Mouse (Mus musculus) testis, postnatal 10 days (tissue): ENCODE results near the gene Myh9.

ENCODE experiments used
- DNase-seq: peaks from one replicate; pipeline ENCODE4 v3.0.0; 2021; ENCODE audit warnings: low spot score

Gene Myh9

GRCm38 (mm10) chr15:77842047-77842843 lies at the start of gene Myh9:
Myh9 (minus strand) TSS chr15:77842175.
- peak; percentile 99 for DNase-seq

- no peak for DNase-seq
These were observed 49.8 kb upstream of the Myh9 start for GRCm38 (mm10) chr15:77891766-77892165.

DNA sequence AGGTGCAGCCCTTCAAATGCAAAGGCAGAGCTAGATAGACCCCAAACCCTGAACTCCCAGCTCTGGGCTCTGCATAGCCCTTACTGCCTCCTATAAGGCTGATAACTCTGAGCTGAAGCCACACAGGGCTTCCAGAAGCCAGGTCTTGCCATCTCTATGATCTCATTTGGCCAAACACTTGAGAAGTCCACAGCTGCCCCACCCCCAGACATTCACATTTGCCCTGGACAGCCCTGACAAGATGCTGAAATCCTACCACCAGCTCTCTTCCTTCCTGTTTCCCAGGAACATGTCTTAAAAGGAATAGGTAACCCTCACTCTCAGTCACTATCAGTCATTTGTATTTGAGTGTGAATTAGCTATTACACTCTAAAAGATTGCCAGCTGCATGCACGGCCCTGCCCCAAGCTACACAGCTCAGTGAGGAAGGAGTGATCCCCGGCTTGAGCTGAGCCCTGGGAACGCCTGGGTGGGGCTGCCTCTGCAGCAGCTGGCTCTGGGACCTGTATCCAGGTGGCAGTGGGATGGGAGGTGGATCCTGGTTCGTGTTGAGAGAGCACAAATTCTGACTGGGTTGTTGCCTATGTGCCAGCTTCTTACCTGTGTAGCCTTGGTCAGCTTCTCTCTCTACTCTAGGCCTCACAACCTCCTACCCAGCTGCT lies 47.9 kb upstream of the Myh9 start:
- DNase-seq: no peak

- no peak for DNase-seq
These were observed 46.3 kb upstream of the Myh9 start for GRCm38 (mm10) chr15:77888286-77888685.

- no peak for DNase-seq
These were observed 45.1 kb upstream of the Myh9 start for GRCm38 (mm10) chr15:77887093-77887488.

DNA sequence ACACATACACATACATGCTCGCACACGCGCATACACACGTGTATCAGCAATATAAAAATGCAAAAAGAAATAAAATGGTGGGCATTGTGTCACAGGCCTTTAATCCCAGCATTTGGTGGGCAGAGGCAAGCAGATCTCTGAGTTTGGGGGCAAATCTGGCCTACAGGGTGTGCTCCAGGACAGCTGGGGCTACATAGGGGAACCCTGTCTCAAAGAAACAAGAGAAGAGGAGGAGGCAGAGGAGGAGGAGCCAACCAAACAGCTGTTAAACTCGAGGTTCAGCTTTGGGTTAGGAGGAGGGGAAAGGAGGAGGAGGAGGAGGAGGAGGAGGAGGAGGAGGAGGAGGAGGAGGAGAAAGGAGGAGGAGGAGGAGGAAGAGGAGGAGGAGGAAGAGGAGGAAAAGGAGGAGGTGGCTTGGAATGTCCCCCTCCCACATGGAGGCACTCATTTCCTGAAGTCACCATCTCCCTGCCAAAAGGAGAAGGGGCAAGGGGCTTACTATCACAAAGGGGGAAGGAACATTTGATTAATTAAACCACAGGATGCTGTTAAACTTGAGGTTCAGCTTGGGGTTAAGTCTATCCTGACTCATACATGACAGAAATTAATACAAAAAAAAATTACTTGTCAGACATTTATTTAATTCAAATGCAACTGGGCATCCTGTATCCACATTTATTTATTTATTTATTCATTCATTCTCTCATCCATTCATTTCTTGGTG lies 44.6 kb upstream of the Myh9 start:
- DNase-seq: no peak

- DNase-seq: no peak
These were observed 44.0 kb upstream of the Myh9 start for GRCm38 (mm10) chr15:77885945-77886344.

DNA sequence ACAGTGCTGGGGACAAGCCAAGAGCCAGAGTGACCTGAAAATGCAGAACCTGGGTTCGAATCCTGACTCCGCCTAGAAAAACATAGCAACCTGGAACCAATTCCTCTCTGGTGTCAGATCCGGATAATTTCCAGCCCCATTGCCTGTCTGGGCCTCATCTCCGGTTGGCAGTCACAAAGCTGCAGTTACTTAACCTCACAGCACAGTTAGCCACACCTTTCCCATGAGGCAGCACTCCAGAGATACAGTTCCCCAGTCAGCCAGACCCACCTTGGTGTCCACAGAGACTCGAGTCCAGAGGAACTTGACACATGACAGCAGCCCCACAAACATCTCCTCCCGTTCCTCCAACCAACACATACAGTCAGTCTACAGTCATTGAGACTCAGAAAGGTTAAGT lies 43.2 kb upstream of the Myh9 start:
- no peak for DNase-seq

- DNase-seq: no peak
These were observed 41.7 kb upstream of the Myh9 start for GRCm38 (mm10) chr15:77883697-77884010.

DNA sequence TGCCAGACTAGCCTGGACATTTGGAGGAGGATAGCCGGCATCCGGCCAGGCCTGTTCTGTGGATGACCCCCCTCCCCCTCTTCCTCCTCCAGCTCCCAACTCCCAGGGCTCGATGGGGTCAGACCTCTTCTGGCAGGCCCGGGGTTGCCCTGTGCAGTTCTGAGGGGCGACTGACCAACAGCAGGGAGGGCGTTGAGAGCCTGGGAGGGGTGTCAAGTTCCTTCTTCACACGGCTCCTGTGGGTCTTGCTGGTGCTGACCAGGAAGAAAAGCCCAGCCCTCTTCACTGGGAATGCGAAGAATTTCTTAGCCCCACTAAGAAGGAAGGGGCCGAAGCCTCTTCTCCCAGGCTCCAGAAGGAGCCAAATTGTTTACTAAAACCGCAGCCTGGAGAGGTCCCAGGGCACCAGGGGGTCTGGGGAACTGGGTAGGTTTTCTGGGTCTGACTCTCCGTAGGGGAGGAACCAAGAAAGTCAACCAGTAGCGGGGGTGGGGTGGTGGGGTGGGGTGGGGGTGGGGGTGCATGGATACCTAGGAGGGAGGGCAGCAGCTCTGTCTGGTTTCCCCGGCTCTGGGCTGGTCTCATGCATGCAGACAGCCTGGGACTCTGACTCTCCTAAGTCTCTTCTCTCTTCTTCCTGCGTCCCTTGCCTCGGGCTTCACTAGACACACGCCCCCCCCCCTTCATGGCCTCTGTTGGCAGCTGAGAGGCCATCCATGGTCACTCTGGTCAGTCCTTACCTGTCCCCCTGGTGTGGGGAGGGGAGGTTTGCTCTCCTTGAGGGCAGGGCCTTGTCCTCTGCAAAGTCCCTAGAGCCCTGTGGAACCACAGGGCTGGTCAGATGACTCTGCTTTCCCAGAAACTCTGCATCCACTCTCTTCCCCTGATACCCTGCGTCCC lies 41.1 kb upstream of the Myh9 start:
- peak; percentile 74 for DNase-seq

DNA sequence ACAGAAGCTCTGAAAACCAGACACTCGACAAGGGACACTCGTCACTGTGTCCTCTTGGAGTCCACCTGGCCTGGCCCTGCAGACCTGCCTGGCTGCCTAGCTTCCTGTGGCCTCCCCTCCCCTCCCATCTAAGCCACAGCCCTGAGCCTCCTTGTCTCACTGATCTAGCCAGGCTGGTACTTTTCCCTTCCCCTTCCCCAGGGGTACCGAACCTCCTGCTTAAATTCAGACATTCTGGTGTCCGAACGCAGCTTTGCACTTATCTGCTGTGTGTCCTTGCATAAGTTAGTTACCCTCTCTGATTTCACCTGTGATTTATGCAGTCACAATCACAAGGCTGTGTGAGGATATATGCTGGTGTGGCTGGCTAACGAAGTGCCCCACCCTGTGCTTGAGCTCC lies 40.3 kb upstream of the Myh9 start:
- no peak for DNase-seq

DNA sequence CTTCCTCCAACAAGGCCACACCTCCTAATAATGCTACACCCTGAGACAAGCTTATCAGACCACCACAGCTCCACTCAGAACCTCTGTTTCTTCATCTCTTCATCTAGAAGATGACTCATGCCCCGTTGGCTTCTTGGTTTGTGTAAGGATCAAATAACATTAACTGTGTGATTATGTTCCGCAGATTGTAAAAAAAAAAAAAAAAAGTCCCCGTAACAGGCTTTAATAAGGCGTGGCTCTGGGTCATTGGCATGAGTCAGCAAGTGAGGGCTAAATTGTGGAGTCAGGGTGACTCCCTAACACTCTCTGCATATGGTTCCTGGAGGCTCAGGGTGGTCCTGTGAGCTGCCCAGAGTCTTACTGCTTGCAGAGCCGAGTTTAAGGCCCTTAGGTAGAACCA lies 39.7 kb upstream of the Myh9 start:
- DNase-seq: no peak

DNA sequence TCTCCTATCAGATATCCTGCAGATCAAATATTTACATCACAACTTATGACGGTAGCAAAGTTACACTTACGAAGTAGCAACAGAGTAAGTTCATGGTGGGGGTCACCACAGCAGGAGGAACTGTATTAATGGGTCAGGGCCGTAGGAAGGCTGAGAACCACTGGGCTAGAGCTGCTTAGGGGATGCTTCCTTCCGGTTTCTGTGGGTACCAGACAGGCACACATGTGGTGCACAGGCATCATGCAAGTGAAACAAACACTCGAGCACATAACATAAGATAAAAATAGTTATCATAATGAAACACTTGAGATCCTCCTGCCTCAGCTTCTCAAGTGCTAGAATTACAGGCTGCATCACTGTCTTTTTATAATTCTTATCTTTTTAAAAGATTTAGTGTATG lies 38.8 kb upstream of the Myh9 start:
- DNase-seq: no peak

DNA sequence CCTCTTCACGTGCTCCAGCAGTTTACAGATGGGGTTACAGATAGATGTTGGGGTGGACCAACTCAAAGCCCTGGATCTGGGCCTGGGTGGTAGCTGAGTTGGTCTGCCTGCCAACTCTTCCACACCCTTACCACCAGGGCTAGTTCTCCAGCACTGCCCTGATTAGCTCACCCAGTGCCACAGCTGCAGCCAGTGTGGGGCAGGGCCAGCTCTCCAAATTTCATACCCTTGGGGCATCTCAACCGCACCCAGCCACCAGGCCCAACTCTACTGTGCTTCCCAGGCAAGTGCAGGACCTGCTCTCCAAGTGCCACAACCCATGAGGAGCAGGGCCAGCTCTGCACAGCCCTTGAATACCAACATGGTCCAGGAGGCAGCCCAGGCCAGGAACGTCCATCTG lies 37.8 kb upstream of the Myh9 start:
- DNase-seq: no peak

- no peak for DNase-seq
These were observed 35.2 kb upstream of the Myh9 start for GRCm38 (mm10) chr15:77877209-77877608.

GRCm38 (mm10) chr15:77876716-77877115 lies 34.7 kb upstream of the Myh9 start:
- no peak for DNase-seq

DNA sequence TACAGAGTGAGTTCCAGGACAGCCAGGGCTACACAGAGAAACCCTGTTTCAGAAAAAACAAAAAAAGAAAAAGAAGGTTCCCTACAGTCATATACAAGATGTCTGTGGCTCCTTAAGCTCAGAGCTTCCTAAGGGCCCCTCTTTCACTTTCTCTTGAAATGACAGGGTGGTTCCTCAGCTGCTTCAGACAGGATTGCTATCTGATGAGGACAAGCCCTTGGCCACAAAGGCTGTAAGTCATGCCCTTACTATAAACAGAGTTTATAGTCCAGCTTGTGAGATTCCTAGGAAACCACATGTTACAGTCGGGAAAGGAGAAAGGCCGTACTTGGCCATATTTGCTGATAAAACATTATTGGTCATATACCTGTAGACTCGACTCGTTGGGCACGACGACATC lies 34.0 kb upstream of the Myh9 start:
- no peak for DNase-seq

- DNase-seq: no peak
These were observed 32.8 kb upstream of the Myh9 start for GRCm38 (mm10) chr15:77874807-77875206.

GRCm38 (mm10) chr15:77874310-77874709 lies 32.3 kb upstream of the Myh9 start:
- no peak for DNase-seq

- DNase-seq: no peak
These were observed 31.6 kb upstream of the Myh9 start for GRCm38 (mm10) chr15:77873564-77873963.

DNA sequence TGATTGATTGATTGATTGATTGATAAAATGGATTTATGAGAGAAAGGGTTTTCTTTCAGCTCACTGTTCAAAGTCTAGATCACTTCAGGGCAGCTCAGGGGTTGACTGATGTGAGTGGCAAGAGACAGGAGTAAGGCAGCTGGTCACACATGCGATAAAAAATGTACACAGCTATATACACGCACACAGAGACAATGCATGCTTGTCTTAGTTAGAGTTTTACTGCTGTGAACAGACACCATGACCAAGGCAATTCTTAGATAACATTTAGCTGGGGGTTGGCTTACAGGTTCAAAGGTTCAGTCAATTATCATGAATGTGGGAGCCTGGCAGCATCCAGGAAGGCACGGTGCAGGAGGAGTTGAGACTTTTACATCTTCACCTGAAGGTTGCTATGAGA lies 31.0 kb upstream of the Myh9 start:
- DNase-seq: no peak

DNA sequence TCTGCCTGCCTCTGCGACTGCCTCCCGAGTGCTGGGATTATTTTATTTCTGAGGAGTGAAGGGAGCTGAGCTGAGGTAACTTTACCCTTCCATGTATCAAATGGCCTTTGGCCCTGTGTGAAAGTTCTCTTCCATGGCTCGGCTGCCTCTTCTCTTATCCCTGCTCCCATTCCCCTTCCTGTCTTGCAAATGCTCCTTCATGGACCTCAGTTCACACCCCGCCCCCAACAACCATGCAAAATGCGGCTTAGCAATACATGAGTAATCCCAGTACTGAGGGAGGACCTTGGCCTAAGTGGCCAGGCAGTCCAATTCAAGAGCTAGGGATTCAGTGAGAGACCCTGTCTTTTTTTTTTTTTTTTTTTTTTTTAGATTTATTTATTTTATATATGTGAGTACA lies 26.4 kb upstream of the Myh9 start:
- DNase-seq: no peak
